Mouse (Mus musculus) testis, adult 2 months (tissue): ENCODE measurements around the gene Myo10.

ENCODE experiments used
- CTCF ChIP-seq: fragments of 200-500 bp; IDR thresholded peaks from 2 replicates; pipeline ENCODE4 v1.5.1; 2012; ENCODE audit warnings: low read depth, mild to moderate bottlenecking, inconsistent platforms, low read length, moderate library complexity; ENCODE audit not compliant: control insufficient read depth, insufficient read depth, insufficient replicate concordance
- POLR2A ChIP-seq: fragments of 200-500 bp; IDR thresholded peaks from 2 replicates; pipeline ENCODE4 v1.6.1; 2012; ENCODE audit warnings: low read depth, mild to moderate bottlenecking, inconsistent platforms, low read length, moderate library complexity; ENCODE audit not compliant: control insufficient read depth

DNA sequence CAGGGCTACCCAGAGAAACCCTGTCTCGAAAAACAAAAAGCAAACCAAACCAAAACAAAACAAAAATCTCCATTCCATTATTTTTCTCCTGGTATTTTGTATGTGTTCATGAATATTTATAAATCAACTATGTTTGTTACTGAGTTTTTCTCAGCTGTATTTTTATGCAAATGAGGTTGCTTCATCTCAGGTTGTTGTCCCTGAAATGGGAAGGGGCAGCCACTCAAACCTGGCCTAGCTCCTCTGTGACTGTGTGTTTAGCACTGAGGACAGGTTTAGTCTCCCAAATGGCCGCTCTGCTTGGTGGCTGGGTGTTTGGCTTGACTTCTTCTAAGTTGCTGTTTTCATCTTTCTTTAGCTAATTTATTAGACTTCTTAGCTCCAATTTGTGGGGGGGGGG is 138.7 kb downstream of the Myo10 start:
- no peak for TF ChIP-seq POLR2A
- TF ChIP-seq CTCF = no peak
